Mouse (Mus musculus) CD4-positive naive resting alpha-beta T cell, adult 57 days (primary cell): ENCODE data around the gene B4galt7. TPM values are rescaled to one million over a fixed set of nuclear protein-coding genes. Genes with fewer than 3 reads are reported as not detected.

Experiments used
- total RNA-seq: library from RNA; stranded (reverse); gene quantifications from one replicate; pipeline ENCODE4 v1.2.4, GENCODE M21; 2023

The B4galt7 gene
- 31.1 TPM for total RNA-seq

GRCm38 (mm10) chr13:55599566-55600540, at the start of gene B4galt7:
Gene B4galt7 (plus strand): TSS chr13:55599896.

GRCm38 (mm10) chr13:55571027-55571751, 28.5 kb upstream of the B4galt7 start, which contains the start of gene Fam193b:
Gene Fam193b (minus strand): TSS chr13:55571120.

DNA sequence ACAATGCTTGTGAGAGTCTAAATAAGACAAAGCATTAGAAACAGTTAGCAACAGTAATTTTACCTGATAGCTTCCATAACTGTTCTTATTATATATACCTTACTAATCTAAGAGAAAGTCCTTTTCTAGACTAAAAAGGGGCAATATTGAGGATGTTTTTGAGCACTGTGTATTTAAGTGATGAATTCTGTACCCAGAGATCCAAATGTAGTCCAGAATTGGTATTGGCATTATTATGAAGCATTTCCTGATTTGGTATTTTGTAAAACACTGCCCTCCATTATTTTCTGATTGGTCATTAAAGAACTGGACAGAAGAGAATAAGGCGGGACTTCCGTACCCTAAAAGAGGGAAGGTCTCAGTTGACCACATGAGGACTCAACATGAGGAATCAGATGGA, 26.3 kb upstream of the B4galt7 start, which contains the start of gene Tmed9:
TSS of gene Tmed9 (plus strand) at position 301 of the 400 bp plus-strand sequence.

GRCm38 (mm10) chr13:55622649-55623541, 23.2 kb downstream of the B4galt7 start, which contains the start of gene Caml:
Gene Caml (plus strand): TSS chr13:55623005.

GRCm38 (mm10) chr13:55634639-55635127, 35.0 kb downstream of the B4galt7 start, which contains the start of gene Ddx46:
Gene Ddx46 (plus strand): TSS chr13:55635027.

Other genes with a start within 250 kb of the B4galt7 start
- gene Lman2, start 237.1 kb upstream of the B4galt7 start, total RNA-seq = 98.9 TPM
- gene Rgs14, start 230.2 kb upstream of the B4galt7 start, total RNA-seq = 92.6 TPM
- gene Slc34a1, start 201.7 kb upstream of the B4galt7 start, total RNA-seq = not detected
- gene Pfn3, start 184.7 kb upstream of the B4galt7 start, total RNA-seq = not detected
- 0.47 TPM for gene F12, start 173.1 kb upstream of the B4galt7 start, total RNA-seq
- 458 TPM for gene Grk6, start 154.8 kb upstream of the B4galt7 start, total RNA-seq
- 50.3 TPM for gene Prr7, start 135.6 kb upstream of the B4galt7 start, total RNA-seq
- 0.24 TPM for gene Dbn1, start 111.8 kb upstream of the B4galt7 start, total RNA-seq
- gene Pdlim7, start 86.2 kb upstream of the B4galt7 start, total RNA-seq = 11.0 TPM
- gene Dok3, start 70.6 kb upstream of the B4galt7 start, total RNA-seq = 15.6 TPM
- 74.8 TPM for gene Ddx41, start 63.2 kb upstream of the B4galt7 start, total RNA-seq
- gene Fam193b, start 28.8 kb upstream of the B4galt7 start, total RNA-seq = 173 TPM
- 102 TPM for gene Tmed9, start 26.2 kb upstream of the B4galt7 start, total RNA-seq
- gene Caml, start 23.1 kb downstream of the B4galt7 start, total RNA-seq = 22.6 TPM
- gene Ddx46, start 35.1 kb downstream of the B4galt7 start, total RNA-seq = 96.7 TPM
- gene B230219D22Rik, start 93.2 kb downstream of the B4galt7 start, total RNA-seq = 24.9 TPM
- gene Txndc15, start 114.8 kb downstream of the B4galt7 start, total RNA-seq = 27.5 TPM
- 29.6 TPM for gene Pcbd2, start 127.5 kb downstream of the B4galt7 start, total RNA-seq
- not detected for gene Catsper3, start 184.7 kb downstream of the B4galt7 start, total RNA-seq
- gene Pitx1, start 236.3 kb downstream of the B4galt7 start, total RNA-seq = not detected